Mouse (Mus musculus): ENCODE measurements at regions not wholly inside any gene's neighbourhood (a gene's known extent, or its start where the extent isn't known, plus 50 kb on each side); places are given as distances from the start of the nearest gene placed in this dataset.

DNA sequence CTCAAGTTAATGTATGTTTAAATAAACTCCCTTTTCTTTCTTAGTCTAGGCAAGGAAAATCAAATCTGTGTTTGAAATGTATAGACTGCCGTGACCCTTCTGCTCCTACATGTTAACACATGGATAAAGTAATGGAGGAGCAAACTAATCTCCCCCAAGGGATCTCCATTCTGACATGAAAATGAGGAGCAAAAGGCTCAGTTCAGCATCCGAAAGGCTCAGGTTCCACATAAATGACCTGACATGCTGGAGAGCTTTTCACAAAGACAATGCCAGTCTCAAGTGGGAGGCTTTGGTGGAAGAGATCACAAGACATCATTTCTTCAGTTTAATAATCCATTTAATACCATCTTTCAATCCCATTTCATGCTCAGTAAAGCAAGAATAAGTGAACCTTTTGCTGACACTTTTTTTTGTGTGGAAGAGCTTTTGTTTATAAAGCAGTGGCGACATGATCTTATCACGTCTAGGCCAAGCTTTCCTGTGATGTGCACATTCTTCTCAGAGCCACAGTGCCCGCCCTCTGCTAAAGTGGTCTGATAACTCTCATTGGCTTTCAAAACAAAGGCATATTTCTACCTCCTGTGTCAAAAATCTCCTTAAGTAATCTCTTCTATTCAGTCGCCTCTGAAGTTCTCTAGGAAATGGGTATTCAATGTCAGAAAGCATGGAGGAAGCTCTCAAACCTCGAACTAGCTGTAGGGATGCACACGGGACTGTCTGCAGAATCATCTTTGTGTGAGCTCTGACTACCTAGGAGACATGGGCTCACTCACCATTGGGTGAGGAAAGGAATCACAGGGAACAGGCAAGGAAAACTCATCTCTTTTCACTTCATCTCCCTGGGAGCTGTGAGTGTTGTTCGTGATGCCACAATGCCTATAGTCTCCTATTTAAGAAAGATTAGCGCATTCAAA lies 271.7 kb upstream of the Sash1 start:
- whole genome bisulfite sequencing, result 69% methylated on average over 10 of the region's 10 CpGs
- H3K27ac ChIP-seq, result no peak overlapping the region
- H3K4me1 ChIP-seq (ENCODE audit: control insufficient read depth, insufficient read depth, low read length), result no peaks in the 10 kb centered on the region
- no peak for TF ChIP-seq POLR2A (IDR thresholded peaks at IDR 0.05; ENCODE audit: insufficient read depth, low read depth, low read length)
- no peak for TF ChIP-seq CTCF (IDR thresholded peaks at IDR 0.05)
- no peak for TF ChIP-seq EP300 (IDR thresholded peaks at IDR 0.05; ENCODE audit: insufficient read depth, low read depth, low read length)
- no peaks in the 10 kb centered on the region for H3K79me2 ChIP-seq (replicated peaks; ENCODE audit: control insufficient read depth, insufficient read depth, low read length)
- DNase-seq, result no peak
- intact Hi-C loops (cut with DNase I), result no loop called here
- H3K9ac ChIP-seq (ENCODE audit: low read depth, low read length), result no peak overlapping the region
- no peaks in the 10 kb centered on the region for H3K27me3 ChIP-seq (ENCODE audit: control insufficient read depth, insufficient read depth, low read length)
- no peaks in the 10 kb centered on the region for H3K36me3 ChIP-seq (ENCODE audit: control insufficient read depth, insufficient read depth, low read length)
- no peak overlapping the region for H3K4me3 ChIP-seq

DNA sequence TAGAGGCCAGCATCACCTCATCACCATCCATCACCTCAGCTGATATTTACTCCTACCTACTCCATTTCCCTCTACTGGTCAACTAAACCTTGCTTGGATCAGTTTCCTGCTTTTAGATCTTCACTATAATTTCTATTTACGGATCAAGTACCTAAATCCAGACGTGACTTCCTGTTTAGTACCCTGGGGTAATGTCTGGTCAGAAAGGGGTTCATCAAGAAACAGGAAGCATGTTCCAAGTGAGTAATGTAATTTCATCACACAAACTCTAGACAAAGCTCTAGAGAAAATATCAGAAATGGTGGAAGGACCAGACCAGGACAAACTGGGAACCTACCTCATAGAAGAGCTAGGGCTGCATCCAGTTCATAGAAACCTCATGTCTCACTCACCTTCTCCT lies 250.2 kb upstream of the Sash1 start:
- Histone ChIP-seq H3K79me2 (replicated peaks; ENCODE audit: control insufficient read depth, insufficient read depth, low read length) (no peaks in the 10 kb centered on the region), H3K4me3 (no peak overlapping the region), H3K36me3 (ENCODE audit: control insufficient read depth, insufficient read depth, low read length) (no peaks in the 10 kb centered on the region), H3K4me1 (ENCODE audit: control insufficient read depth, insufficient read depth, low read length) (no peaks in the 10 kb centered on the region), H3K9ac (ENCODE audit: low read depth, low read length) (no peak overlapping the region), H3K27me3 (ENCODE audit: control insufficient read depth, insufficient read depth, low read length) (no peaks in the 10 kb centered on the region), H3K27ac (no peak overlapping the region)
- 35% methylated on average over 2 of the region's 2 CpGs for WGBS
- no peak for TF ChIP-seq EP300 (IDR thresholded peaks at IDR 0.05; ENCODE audit: insufficient read depth, low read depth, low read length)
- TF ChIP-seq CTCF (IDR thresholded peaks at IDR 0.05), result no peak
- TF ChIP-seq POLR2A (IDR thresholded peaks at IDR 0.05; ENCODE audit: insufficient read depth, low read depth, low read length), result no peak
- DNase-seq, result no peak
- intact Hi-C loops (cut with DNase I), result no loop called here

DNA sequence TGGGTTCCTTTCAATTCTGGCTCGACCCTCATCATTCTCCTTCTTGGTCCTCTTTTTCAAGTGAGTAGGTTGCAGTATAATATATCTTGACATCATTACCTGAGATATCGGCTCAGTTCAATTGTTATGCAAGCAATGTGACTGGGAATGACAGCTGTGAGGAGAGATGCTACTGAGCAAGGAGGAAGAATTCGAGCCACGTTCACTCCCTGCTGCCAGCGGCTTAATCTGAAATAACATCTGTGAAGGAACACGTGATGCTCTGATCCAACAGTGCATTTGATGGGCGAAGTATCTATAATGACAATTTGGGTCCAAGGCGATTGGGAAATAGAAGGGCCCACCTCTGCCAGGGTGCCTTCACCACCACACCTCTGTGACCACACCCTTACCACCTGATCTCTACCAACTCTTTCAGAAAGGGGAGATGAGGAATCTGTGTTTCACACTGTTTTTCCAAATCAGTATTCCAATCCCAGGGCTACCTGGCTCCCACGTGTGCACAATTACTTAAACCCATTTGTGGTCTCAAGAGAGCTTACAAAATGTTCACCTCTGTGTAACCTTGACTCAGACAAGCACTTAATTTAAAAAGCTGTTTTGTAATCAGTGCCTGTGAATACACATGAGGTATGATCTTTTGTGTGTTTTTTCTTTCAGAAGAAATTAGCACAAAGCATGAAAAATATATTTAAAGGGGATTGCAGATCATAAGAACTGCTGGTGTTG lies 248.6 kb upstream of the Sash1 start:
- 82% methylated on average over 9 of the region's 9 CpGs for WGBS
- H3K4me3 ChIP-seq, result no peak overlapping the region
- intact Hi-C loops (cut with DNase I), result no loop called here

GRCm38 (mm10) chr10:9130061-9130460 lies 244.2 kb upstream of the Sash1 start:
- no peak for DNase-seq
- no peaks in the 10 kb centered on the region for H3K79me2 ChIP-seq (replicated peaks; ENCODE audit: control insufficient read depth, insufficient read depth, low read length)
- intact Hi-C loops (cut with DNase I), result no loop called here
- H3K36me3 ChIP-seq (ENCODE audit: control insufficient read depth, insufficient read depth, low read length), result no peaks in the 10 kb centered on the region
- H3K27me3 ChIP-seq (ENCODE audit: control insufficient read depth, insufficient read depth, low read length), result no peaks in the 10 kb centered on the region
- no peak for TF ChIP-seq EP300 (IDR thresholded peaks at IDR 0.05; ENCODE audit: insufficient read depth, low read depth, low read length)
- no peak for TF ChIP-seq POLR2A (IDR thresholded peaks at IDR 0.05; ENCODE audit: insufficient read depth, low read depth, low read length)
- no peak for TF ChIP-seq CTCF (IDR thresholded peaks at IDR 0.05)
- H3K4me1 ChIP-seq (ENCODE audit: control insufficient read depth, insufficient read depth, low read length), result no peaks in the 10 kb centered on the region
- no peak overlapping the region for H3K27ac ChIP-seq
- no peak overlapping the region for H3K4me3 ChIP-seq
- WGBS, result 79% methylated on average over 2 of the region's 2 CpGs
- H3K9ac ChIP-seq (ENCODE audit: low read depth, low read length), result no peak overlapping the region

More for the DNA sequence above, 248.6 kb upstream of the Sash1 start:
- Histone ChIP-seq H3K4me1 (ENCODE audit: control insufficient read depth, insufficient read depth, low read length) (no peaks in the 10 kb centered on the region), H3K36me3 (ENCODE audit: control insufficient read depth, insufficient read depth, low read length) (no peaks in the 10 kb centered on the region), H3K27ac (no peak overlapping the region), H3K27me3 (ENCODE audit: control insufficient read depth, insufficient read depth, low read length) (no peaks in the 10 kb centered on the region), H3K79me2 (replicated peaks; ENCODE audit: control insufficient read depth, insufficient read depth, low read length) (no peaks in the 10 kb centered on the region), H3K9ac (ENCODE audit: low read depth, low read length) (no peak overlapping the region)
- TF ChIP-seq EP300 (IDR thresholded peaks at IDR 0.05; ENCODE audit: insufficient read depth, low read depth, low read length) (no peak), CTCF (IDR thresholded peaks at IDR 0.05) (no peak), POLR2A (IDR thresholded peaks at IDR 0.05; ENCODE audit: insufficient read depth, low read depth, low read length) (no peak)
- no peak for DNase-seq

- Histone ChIP-seq H3K9ac (ENCODE audit: low read depth, low read length) (no peak overlapping the region), H3K79me2 (replicated peaks; ENCODE audit: control insufficient read depth, insufficient read depth, low read length) (no peaks in the 10 kb centered on the region), H3K4me1 (ENCODE audit: control insufficient read depth, insufficient read depth, low read length) (no peaks in the 10 kb centered on the region), H3K27ac (no peak overlapping the region), H3K27me3 (ENCODE audit: control insufficient read depth, insufficient read depth, low read length) (no peaks in the 10 kb centered on the region), H3K36me3 (ENCODE audit: control insufficient read depth, insufficient read depth, low read length) (no peaks in the 10 kb centered on the region), H3K4me3 (no peak overlapping the region)
- WGBS, result 67% methylated on average over 4 of the region's 4 CpGs
- no peak for TF ChIP-seq EP300 (IDR thresholded peaks at IDR 0.05; ENCODE audit: insufficient read depth, low read depth, low read length)
- TF ChIP-seq CTCF (IDR thresholded peaks at IDR 0.05), result no peak
- no peak for TF ChIP-seq POLR2A (IDR thresholded peaks at IDR 0.05; ENCODE audit: insufficient read depth, low read depth, low read length)
- intact Hi-C loops (cut with DNase I), result no loop called here
- no peak for DNase-seq
Measured at GRCm38 (mm10) chr10:9119249-9119648, 233.4 kb upstream of the Sash1 start.

Measured in heart, adult 2 months (tissue).